Mouse (Mus musculus) hindbrain, embryonic 11.5 days (tissue): ENCODE measurements at regions not wholly inside any gene's neighbourhood (a gene's known extent, or its start where the extent isn't known, plus 50 kb on each side); places are given as distances from the start of the nearest gene placed in this dataset.

Experiments
- ATAC-seq: fragments of 200-750 bp; cut with Nextera tagmentation; 2 replicates; pipeline ENCODE4 v1.8.0; 2017; ENCODE audit warnings: mild to moderate bottlenecking, moderate TSS enrichment, moderate library complexity; ENCODE audit not compliant: low FRiP score
- DNase-seq: peaks from one replicate; pipeline ENCODE4 v3.0.0-alpha.2; 2015; ENCODE audit warnings: low spot score
- H3K27ac ChIP-seq: fragments of 300-500 bp; sonication (generic); 2 replicates; pipeline ENCODE4 v1.5.1; 2014; ENCODE audit warnings: mild to moderate bottlenecking, low read depth, low read length
- H3K27me3 ChIP-seq: fragments of 300-500 bp; sonication (generic); 2 replicates; pipeline ENCODE4 v1.6.1; 2014; ENCODE audit warnings: mild to moderate bottlenecking, low read length, moderate library complexity, mixed read lengths; ENCODE audit not compliant: control insufficient read depth, insufficient read depth
- H3K36me3 ChIP-seq: fragments of 300-500 bp; sonication (generic); 2 replicates; pipeline ENCODE4 v1.6.1; 2014; ENCODE audit warnings: mild to moderate bottlenecking, low read length, moderate library complexity, mixed read lengths; ENCODE audit not compliant: control insufficient read depth, insufficient read depth
- H3K4me1 ChIP-seq: fragments of 300-500 bp; sonication (generic); replicated peaks from 2 replicates; pipeline ENCODE4 v1.6.1; 2014; ENCODE audit warnings: low read length, mixed read lengths; ENCODE audit not compliant: control insufficient read depth, insufficient read depth
- H3K4me2 ChIP-seq: fragments of 300-500 bp; sonication (generic); replicated peaks from 2 replicates; pipeline ENCODE4 v1.6.1; 2014; ENCODE audit warnings: mild to moderate bottlenecking, low read depth, low read length
- H3K4me3 ChIP-seq: fragments of 300-500 bp; sonication (generic); 2 replicates; pipeline ENCODE4 v1.5.1; 2014; ENCODE audit warnings: low read depth, low read length
- H3K9ac ChIP-seq: fragments of 300-500 bp; sonication (generic); 2 replicates; pipeline ENCODE4 v1.6.1; 2014; ENCODE audit warnings: low read depth, low read length
- H3K9me3 ChIP-seq: fragments of 300-500 bp; sonication (generic); 2 replicates; pipeline ENCODE4 v1.6.1; 2016; ENCODE audit warnings: low read length; ENCODE audit not compliant: control insufficient read depth
- WGBS: fragments of 180-500 bp; shearing (Covaris S2); extraction: QIAGEN DNeasy Blood & Tissue Kit; methylation state at CpG from one replicate; pipeline ENCODE4 v1.1.7; 2014; 5-methylcytosine and 5-hydroxymethylcytosine counted together

DNA sequence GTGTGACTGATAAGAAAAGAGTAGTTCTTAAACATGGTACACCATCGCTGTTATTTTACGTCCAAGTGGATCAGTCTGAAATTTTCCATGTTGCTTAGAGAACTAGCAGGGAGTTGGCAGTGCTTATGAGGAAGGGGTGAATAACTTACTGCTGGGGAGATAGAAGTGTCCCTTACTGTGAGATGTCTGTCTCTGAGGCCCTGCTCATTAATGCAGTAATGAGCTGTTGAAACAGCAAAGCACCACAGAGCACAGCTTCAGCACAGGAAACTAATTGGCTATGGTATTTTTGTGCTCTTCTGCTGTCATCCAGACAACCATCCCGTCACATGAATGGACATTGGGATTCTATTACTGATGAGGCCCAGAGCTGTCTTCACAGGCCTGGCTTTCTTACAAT is 988.0 kb downstream of the Serpinb8 start:
- Histone ChIP-seq H3K4me3 (no peak overlapping the region), H3K27ac (no peak overlapping the region), H3K9me3 (no peaks in the 10 kb centered on the region), H3K27me3 (no peaks in the 10 kb centered on the region), H3K36me3 (no peaks in the 10 kb centered on the region), H3K9ac (no peak overlapping the region), H3K4me2 (no peak overlapping the region), H3K4me1 (no peaks in the 10 kb centered on the region)
- no peak for ATAC-seq
- peak; percentile 1 for DNase-seq
- WGBS = 84% methylated on average over 3 of the region's 3 CpGs

DNA sequence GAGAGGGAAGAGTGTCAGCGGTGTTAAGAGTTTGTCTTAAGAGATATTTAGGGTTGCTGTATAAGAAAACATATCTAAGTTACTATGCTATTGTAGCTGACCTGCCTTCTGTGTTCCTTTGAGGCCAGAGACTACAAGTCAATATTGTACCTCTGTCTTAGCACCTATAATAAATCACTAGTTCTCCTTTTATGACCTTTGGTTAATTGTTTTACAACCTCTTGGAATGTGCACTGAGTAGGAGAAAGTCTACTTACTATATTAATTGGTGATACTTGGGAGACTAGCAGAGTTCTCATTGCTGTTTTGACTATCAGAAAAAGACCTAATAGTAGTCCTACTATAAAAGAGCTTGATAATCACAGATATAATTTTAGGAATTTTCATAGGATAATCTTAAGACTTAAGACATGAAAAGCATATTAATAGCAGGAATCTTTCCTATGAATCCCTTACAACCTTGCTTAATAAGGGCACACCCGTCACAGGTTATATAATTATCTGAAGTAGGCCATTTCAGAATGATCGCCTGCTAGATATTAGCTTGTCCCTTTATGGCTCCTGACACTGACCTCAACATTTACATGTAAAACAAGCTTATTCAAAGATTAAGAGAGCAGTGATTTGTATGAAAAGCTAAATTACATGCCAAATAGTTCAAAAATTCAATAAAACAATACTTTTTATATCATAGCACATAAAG is 1003.1 kb downstream of the Serpinb8 start:
- no peak overlapping the region for H3K4me3 ChIP-seq
- no peaks in the 10 kb centered on the region for H3K27me3 ChIP-seq
- ATAC-seq (no peak), DNase-seq (no peak)
- H3K9me3 ChIP-seq = no peaks in the 10 kb centered on the region
- 91% methylated on average over 3 of the region's 3 CpGs for WGBS
- H3K9ac ChIP-seq = no peak overlapping the region
- no peaks in the 10 kb centered on the region for H3K4me1 ChIP-seq
- no peaks in the 10 kb centered on the region for H3K36me3 ChIP-seq
- H3K27ac ChIP-seq = no peak overlapping the region
- no peak overlapping the region for H3K4me2 ChIP-seq

DNA sequence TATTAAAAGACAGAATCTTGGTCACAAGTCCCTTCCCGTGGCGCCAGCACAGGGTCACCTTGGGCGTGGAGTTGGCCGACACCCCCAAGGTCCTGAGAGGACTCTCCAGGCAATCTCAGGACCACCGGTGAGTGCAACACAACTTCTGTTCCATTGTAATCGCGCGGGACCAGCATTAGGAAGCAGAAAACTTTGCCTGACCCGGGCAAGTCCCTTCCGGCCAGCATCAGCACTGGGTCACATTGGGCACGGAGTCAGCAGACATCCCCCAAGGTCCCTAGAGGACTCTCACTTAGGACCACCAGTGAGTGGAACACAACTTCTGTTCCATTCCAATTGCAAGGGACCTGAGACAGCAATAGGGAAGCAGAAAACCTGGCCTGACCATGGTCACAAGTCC is 1007.3 kb downstream of the Serpinb8 start:
- 92% methylated on average over 11 of the region's 11 CpGs for WGBS
- ATAC-seq (no peak), DNase-seq (no peak)
- no peaks in the 10 kb centered on the region for H3K27me3 ChIP-seq
- H3K4me3 ChIP-seq = no peak overlapping the region
- no peaks in the 10 kb centered on the region for H3K9me3 ChIP-seq
- H3K36me3 ChIP-seq = no peaks in the 10 kb centered on the region
- H3K4me2 ChIP-seq = no peak overlapping the region
- no peak overlapping the region for H3K27ac ChIP-seq
- no peak overlapping the region for H3K9ac ChIP-seq
- no peaks in the 10 kb centered on the region for H3K4me1 ChIP-seq
